Mouse (Mus musculus) layer of hippocampus, adult 8-10 months (tissue): ENCODE measurements around the gene Aff1. TPM values are rescaled to one million over a fixed set of nuclear protein-coding genes. Genes with fewer than 3 reads are reported as not detected.

Source experiments
- DNase-seq, 2 experiments: peaks; one replicate each; pipeline ENCODE4 v3.0.0; 2022; ENCODE audit warnings: low spot score in 2 of 2
- total RNA-seq, 4 experiments: library from RNA; stranded (reverse); gene quantifications; 2 replicates each; pipeline ENCODE4 v1.2.4; 2022

Aff1 gene
- total RNA-seq, 4 experiments from 2014 or later: 19.5 to 24.0 (median 21.1) TPM

DNA sequence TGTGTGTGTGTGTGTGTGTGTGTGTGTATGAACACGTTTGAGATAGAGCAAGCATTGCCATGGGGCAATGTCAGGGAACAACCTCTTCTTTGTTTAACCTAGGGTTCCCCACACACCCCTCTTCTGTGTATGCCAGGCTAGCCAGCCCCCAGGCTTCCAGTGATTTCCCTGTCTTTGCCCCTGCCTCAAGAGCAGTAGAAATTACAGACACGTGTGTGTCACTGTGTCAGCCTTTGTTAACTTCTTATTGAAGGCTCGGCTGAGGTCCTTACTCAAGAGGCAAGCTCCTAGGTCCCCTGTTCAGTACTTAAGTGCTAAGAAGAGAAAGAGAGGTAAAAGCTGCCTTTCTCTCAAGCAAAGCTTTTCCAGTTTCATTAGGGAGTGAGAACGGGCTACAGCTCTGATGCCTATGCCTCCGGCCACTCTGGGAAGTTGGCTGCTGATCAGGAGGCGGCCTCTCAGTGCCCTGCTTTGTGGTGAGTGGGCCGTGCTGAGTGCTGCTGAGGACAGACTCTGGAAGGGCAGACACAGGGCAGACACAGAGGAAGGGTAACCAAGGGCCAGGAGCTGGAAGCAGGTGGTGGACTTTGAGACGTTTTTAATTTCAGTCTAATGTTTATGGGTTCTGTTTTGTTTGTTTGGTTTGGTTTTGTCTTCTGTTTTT is 111.9 kb downstream of the Aff1 start:
- peak; percentile 45 to 48 for DNase-seq

GRCm38 (mm10) chr5:103806851-103807578 is 114.8 kb downstream of the Aff1 start:
- DNase-seq: no peak

DNA sequence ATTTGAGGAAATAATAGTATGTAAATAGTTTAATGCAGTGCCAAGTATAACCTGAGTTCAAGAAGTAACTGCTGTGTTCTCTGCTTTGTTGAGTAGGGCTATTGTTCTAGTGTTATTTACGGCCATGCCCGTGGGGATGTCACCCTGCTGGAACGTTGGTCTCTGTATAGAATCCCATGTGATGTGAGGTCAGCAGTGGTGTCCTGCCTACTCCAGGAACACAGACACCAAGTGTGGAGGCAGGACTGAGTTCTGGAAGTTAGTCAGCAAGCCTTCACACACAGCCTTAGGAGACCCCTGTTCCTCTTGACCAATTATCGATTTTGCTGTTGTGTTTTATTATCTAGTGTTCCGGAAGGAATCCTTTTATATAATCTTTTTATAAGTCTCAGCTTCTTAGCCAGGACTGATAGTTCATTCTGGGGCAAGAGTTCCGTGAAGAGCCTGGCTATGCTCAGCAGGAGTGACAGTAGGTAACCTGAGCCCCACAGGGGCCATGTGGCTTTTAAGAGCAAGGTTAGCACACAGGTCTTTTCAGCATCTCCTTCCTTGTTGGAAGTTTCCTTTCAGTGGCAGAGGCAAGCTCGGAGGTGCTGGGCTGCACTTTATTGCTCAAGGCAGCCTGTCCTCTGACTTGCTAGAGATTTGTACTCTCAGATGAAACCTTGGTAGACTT is 115.6 kb downstream of the Aff1 start:
- no peak for DNase-seq

GRCm38 (mm10) chr5:103809674-103810330 is 117.6 kb downstream of the Aff1 start:
- no peak for DNase-seq

DNA sequence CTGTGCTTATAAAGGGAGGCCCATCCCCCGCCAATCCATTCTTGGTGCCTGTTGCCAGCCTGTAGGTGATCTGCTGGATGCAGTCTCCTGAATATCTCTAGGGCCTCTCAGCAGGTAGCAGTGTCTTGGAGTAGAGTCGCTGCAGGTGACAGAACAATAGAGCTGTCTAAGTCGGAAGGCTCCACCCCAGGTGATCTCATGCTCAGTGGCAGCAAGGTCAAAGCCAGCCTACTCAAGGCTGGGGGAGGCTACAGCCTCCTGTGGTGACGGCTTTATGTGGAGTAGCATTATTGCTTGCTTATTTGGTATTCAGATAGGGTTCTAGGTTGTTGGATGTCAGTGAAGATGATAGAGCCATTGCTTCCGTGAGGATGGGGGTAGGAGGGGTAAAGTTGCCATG is 121.1 kb downstream of the Aff1 start:
- no peak for DNase-seq

DNA sequence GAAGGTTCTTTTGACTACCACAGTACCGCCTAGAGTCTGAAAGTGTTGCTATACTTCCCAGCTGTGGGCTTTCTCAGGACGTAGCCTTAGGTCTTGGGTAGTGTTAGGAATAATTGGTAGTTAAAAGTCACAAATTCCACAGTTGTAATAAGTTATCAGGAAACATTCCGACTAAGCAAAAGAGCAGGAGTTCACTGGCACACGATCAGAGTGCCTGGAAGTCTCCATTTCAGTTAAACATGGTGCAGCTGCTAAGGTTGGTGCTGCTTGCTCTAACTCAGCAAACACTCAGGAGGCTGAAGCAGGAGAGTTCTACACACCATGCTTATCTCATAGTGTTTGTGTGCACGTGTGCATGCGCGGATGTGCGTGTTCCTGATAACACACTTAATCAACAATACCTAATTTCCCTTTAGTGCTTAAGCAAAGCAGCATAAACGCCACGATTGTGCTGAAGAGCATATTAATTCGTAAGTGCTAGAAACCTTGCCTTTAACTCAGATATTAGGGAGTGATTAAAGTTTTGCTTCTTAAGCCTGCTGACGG is 121.9 kb downstream of the Aff1 start:
- DNase-seq: no peak

GRCm38 (mm10) chr5:103814551-103815248 is 122.5 kb downstream of the Aff1 start:
- no peak for DNase-seq

- DNase-seq: no peak
Measured at GRCm38 (mm10) chr5:103815249-103815617, 123.1 kb downstream of the Aff1 start.

GRCm38 (mm10) chr5:103816718-103817117 is 124.5 kb downstream of the Aff1 start:
- DNase-seq: no peak

- peak; percentile 61 to 84 for DNase-seq
Measured at GRCm38 (mm10) chr5:103817754-103818153, 125.6 kb downstream of the Aff1 start.

DNA sequence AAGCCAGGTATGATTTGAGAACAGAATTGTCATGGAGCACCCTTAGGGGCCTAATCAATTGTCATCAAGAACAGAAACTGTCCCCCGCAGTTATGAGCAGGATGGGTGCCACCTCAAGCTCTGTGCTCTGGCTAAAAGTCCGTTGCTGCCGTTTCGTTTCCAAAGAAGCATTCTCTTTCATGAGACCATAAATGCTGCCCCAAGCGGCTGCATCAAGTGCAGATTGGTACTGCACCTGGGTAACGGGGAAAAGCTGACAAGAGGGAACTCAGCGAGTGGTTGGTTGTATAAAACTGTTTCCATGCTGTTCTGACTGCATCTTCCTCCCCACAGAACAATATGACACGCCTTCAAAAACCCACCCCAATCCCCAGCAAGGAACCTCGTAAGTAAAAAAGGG is 126.4 kb downstream of the Aff1 start:
- no peak for DNase-seq

DNA sequence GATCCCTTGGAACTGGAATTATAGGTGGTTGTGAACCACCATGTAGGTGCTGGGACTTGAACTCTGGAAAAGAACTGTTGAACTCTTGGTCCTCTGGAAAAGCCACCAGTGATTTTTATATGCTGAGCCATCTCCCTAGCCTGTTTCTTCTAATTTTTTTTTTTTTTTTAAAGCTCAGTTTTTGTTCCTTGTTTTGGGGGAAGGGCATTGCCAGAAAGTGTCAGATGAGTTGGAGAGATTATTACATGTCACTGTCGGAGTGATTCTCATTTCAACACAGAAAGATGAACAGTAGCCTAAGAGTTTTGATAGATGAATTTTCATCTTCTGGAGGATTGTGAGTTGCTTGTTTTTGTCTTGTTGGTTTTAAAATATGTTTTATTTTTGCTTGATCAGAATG is 127.5 kb downstream of the Aff1 start:
- DNase-seq: no peak

DNA sequence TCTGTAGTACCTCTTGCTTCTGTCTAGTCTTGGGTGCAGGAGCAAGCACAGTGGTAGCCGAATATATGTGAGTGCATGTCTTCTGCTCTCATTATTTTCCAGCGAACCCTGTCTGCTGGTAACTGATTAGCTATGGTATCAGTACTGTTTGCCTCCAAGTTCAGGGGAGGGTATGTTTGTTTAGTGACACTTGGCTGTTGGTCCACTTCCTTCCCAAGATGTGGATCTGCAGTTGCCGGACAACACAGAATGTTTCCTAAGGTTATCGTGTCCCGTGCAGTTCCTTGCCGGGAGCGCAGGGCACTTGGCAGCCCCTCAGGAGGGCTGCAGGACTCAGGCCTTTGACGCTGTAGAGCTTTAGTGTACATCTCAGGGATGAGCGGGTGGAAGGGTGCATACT is 128.9 kb downstream of the Aff1 start:
- DNase-seq: no peak

GRCm38 (mm10) chr5:103821500-103822298 is 129.5 kb downstream of the Aff1 start:
- DNase-seq: no peak

- DNase-seq: no peak
Measured at GRCm38 (mm10) chr5:103822949-103823348, 130.8 kb downstream of the Aff1 start.

GRCm38 (mm10) chr5:103828304-103828703 is 136.1 kb downstream of the Aff1 start:
- DNase-seq: no peak

DNA sequence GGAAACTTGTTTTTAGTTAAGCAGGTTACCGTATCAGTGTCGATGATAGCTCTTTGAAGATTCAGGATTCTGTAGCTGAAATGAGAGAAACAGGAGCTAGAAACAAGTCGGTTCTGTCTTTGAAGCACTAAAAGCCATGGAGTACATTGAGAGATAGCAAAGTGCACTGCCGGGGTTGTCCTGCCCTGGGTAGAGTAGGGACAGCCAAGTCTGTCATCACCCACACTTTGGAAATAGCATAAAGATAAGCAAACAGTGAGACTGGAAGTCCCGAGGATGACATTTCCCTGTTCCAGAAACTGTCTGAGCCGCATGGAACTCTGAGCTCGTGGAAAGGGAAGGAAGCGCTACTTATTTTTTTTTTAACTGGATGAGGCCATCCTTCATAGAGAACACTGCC is 136.6 kb downstream of the Aff1 start:
- no peak for DNase-seq

DNA sequence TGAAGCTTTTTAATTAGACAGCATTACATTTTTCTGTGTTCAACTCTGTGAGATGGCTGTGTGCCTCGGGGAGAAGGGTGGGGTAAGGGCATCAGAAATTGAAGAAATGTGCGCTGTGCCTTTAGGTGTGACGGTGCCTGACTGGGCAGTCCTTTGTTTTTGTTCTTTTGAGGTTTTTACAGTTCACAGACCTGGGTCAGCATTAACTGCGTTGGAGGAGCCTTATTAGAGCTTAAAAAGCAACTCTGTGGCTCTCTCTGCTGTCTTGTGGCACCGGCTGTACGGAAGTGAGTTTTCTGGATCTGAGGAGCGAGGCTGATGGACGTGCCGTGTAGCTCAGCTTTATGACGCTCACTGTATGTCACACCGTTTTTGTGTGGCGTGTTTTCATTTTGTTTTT is 137.0 kb downstream of the Aff1 start:
- no peak for DNase-seq

GRCm38 (mm10) chr5:103830886-103831285 is 138.7 kb downstream of the Aff1 start:
- no peak for DNase-seq

- DNase-seq: no peak
Measured at GRCm38 (mm10) chr5:103835471-103836147, 143.4 kb downstream of the Aff1 start.
